Mouse (Mus musculus): ENCODE measurements at regions not wholly inside any gene's neighbourhood (a gene's known extent, or its start where the extent isn't known, plus 50 kb on each side); places are given as distances from the start of the nearest gene placed in this dataset.
"Not testable (repeated sequence)": the region's sequence is repeated elsewhere in the genome, so short reads cannot be mapped to it uniquely, and the experiment has no call there.

DNA sequence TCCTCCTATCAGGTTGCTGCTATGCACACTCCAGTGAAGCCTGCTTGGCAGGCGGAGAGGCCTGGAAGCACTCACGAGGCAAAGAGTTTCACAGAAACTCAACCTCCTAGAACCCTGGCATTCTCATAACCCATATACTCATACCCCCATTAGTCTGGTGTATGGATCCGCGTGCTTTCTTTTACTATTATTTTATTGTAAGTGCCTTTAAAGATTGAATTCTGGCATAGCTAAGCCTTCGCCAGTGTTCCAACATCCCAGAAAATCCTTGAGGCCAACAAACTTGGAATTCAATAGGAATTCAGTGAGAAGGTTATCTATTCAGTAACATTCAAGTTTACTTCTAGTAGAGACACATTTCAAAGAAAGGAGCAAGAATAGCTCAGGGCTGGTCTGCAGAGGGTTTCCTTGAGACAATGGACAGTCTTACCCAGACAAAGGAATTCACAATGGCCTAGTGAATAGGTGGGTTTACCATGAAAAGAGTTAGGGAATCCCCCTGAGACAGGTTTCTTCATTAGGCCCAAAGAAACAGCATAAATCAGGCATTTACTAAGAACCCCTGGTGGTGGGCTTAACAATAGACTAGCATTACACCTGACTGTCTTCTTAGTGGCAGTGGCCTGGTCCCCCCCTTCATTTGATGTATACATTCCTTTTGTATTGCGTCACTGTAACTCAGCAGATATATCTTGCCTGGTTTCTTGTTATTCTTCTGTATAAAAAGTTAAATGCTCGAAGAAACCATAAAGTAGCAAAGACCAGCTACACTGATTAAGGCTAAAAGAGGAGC is 80.8 kb upstream of the Gm15446 start:
- not testable (repeated sequence) for H3K9me3 ChIP-seq; H3K4me3 ChIP-seq; H3K36me3 ChIP-seq; H3K4me1 ChIP-seq; H3K27me3 ChIP-seq (ENCODE audit: insufficient read depth, poor library complexity, severe bottlenecking); DNase-seq (ENCODE audit: low spot score); H3K27ac ChIP-seq
- 82% methylated on average over 7 of the region's 7 CpGs for WGBS

GRCm38 (mm10) chr5:109844236-109844635 is 79.0 kb upstream of the Gm15446 start:
- not testable (repeated sequence) for DNase-seq (ENCODE audit: low spot score); H3K4me1 ChIP-seq; H3K36me3 ChIP-seq; H3K27me3 ChIP-seq (ENCODE audit: insufficient read depth, poor library complexity, severe bottlenecking); H3K9me3 ChIP-seq; H3K27ac ChIP-seq
- WGBS = 89% methylated on average over 2 of the region's 2 CpGs
- H3K4me3 ChIP-seq = peak overlapping the region; percentile 65

- 3% methylated on average over 15 of the region's 15 CpGs for WGBS
- H3K4me1 ChIP-seq = 0 out of 2 replicates have a peak, but pooled peaks cover 2% of the 10 kb centered on the region
- H3K9me3 ChIP-seq = no peaks in the 10 kb centered on the region
- H3K27ac ChIP-seq = peak overlapping the region; percentile 81
- DNase-seq (ENCODE audit: low spot score) = peak; percentile 85
- peak overlapping the region; percentile 65 for H3K4me3 ChIP-seq
- H3K27me3 ChIP-seq (ENCODE audit: insufficient read depth, poor library complexity, severe bottlenecking) = no peaks in the 10 kb centered on the region
- H3K36me3 ChIP-seq = no peaks in the 10 kb centered on the region
Observed at GRCm38 (mm10) chr5:109844753-109845186, 78.4 kb upstream of the Gm15446 start.

DNA sequence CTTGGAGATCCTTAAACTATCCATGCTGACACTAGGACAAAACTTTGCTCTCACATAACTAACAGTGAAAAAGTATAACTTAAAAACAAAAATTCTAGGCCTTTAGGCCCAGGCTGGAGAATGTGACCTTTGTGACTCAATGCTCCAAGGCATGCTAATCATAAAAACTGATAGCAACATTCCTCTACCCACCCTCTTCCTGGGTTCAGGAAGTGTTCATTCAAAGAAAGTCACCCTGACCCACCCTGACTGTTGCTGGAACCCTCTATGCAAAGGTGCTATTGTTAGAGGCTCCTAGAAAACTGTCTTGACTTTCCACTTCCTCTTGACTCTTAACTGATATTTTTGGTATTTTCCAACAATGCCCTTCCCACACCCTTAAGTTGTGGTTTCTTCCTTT is 72.0 kb upstream of the Gm15446 start:
- not testable (repeated sequence) for H3K27me3 ChIP-seq (ENCODE audit: insufficient read depth, poor library complexity, severe bottlenecking); H3K9me3 ChIP-seq; DNase-seq (ENCODE audit: low spot score); H3K36me3 ChIP-seq; H3K4me3 ChIP-seq; H3K27ac ChIP-seq; H3K4me1 ChIP-seq

DNA sequence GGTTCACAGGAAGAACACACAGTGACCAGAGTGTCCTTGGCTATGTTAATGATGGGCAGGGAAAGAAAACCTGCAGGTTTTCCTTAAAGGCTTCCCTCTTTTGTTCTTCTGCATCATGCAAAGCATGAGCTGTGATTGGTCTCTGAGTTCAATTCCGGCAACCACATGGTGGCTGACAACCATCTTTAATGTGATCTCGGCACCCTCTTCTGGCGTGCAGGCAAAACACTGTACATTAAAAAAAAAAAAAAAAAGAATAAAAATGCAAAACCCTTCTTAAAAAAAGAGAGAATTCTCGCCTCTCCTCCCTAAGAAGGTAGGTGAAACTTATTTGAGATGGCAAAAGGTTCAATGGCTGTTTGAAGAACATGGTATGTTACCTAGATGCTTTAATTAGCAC is 62.8 kb upstream of the Gm15446 start:
- no peaks in the 10 kb centered on the region for H3K36me3 ChIP-seq
- no peaks in the 10 kb centered on the region for H3K4me1 ChIP-seq
- H3K4me3 ChIP-seq = no peak overlapping the region
- no peaks in the 10 kb centered on the region for H3K9me3 ChIP-seq
- no peak for DNase-seq (ENCODE audit: low spot score)
- no peak overlapping the region for H3K27ac ChIP-seq
- 78% methylated on average over 4 of the region's 4 CpGs for WGBS
- H3K27me3 ChIP-seq (ENCODE audit: insufficient read depth, poor library complexity, severe bottlenecking) = no peaks in the 10 kb centered on the region

DNA sequence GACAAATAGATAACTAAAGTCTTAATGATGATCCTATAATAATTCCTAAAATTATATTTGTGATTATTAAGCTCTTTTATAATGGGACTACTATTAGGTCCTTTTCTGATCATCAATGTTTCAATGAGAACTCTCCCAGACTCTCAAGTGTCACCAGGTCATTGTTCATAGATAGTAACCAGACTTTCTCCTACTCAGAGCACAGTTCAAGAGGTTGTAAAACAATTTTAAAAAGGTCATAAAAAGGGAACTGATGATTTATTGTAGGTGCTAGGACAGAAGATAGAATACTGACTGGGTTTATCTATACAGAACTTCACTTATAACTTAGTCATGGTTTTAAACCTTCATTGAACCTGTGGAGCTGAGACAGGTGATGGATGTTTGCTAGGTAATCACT is 58.7 kb upstream of the Gm15446 start:
- H3K36me3 ChIP-seq; H3K9me3 ChIP-seq; DNase-seq (ENCODE audit: low spot score); H3K27me3 ChIP-seq (ENCODE audit: insufficient read depth, poor library complexity, severe bottlenecking); H3K4me1 ChIP-seq; H3K27ac ChIP-seq; H3K4me3 ChIP-seq: not testable (repeated sequence)

- Histone ChIP-seq H3K27ac (no peak overlapping the region), H3K4me1 (0 out of 2 replicates have a peak, but pooled peaks cover 5% of the 10 kb centered on the region), H3K4me3 (no peak overlapping the region), H3K9me3 (no peaks in the 10 kb centered on the region), H3K27me3 (ENCODE audit: insufficient read depth, poor library complexity, severe bottlenecking) (no peaks in the 10 kb centered on the region), H3K36me3 (0 out of 2 replicates have a peak, but pooled peaks cover 3% of the 10 kb centered on the region)
- DNase-seq (ENCODE audit: low spot score) = no peak
- WGBS = 76% methylated on average over 1 of the region's 1 CpGs
Observed at GRCm38 (mm10) chr5:109865628-109866027, 57.6 kb upstream of the Gm15446 start.

GRCm38 (mm10) chr5:109866337-109867126 is 56.7 kb upstream of the Gm15446 start:
- Histone ChIP-seq H3K27ac (peak overlapping the region; percentile 75), H3K4me1 (0 out of 2 replicates have a peak, but pooled peaks cover 5% of the 10 kb centered on the region), H3K36me3 (0 out of 2 replicates have a peak, but pooled peaks cover 3% of the 10 kb centered on the region), H3K27me3 (ENCODE audit: insufficient read depth, poor library complexity, severe bottlenecking) (no peaks in the 10 kb centered on the region), H3K4me3 (peak overlapping the region; percentile 71), H3K9me3 (no peaks in the 10 kb centered on the region)
- under 1% methylated on average over 22 of the region's 22 CpGs for WGBS
- DNase-seq (ENCODE audit: low spot score) = peak; percentile 95

DNA sequence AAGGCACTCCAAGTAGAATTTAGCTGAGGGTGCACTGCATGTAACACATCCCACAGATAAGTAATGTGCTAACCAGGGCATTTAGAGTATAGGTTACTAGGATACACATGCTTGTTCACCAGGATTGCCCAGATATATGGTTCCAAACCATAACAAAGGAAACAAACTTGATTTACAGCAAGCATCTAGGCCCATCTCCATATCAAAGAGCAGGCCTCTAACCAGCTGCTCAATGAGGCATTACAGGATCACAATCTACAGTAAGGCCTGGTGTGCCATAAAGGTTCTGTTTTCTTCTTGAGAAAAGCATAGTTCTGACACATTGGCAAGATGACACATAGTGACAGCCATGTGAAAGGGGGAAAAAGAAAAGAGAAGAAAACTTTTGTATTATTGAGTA is 56.0 kb upstream of the Gm15446 start:
- H3K4me3 ChIP-seq = peak overlapping the region; percentile 71; the same call in 1 of the 2 replicates
- H3K27me3 ChIP-seq (ENCODE audit: insufficient read depth, poor library complexity, severe bottlenecking); H3K4me1 ChIP-seq; H3K9me3 ChIP-seq; H3K36me3 ChIP-seq; DNase-seq (ENCODE audit: low spot score); H3K27ac ChIP-seq: not testable (repeated sequence)

Data from heart, embryonic 10.5 days (tissue).